Mouse (Mus musculus) cerebellum, adult 9-10 months (tissue): Measurements from ENCODE around the gene Cib1.

ENCODE experiments used
- DNase-seq: peaks from one replicate; pipeline ENCODE4 v3.0.0; 2022

Gene Cib1

DNA sequence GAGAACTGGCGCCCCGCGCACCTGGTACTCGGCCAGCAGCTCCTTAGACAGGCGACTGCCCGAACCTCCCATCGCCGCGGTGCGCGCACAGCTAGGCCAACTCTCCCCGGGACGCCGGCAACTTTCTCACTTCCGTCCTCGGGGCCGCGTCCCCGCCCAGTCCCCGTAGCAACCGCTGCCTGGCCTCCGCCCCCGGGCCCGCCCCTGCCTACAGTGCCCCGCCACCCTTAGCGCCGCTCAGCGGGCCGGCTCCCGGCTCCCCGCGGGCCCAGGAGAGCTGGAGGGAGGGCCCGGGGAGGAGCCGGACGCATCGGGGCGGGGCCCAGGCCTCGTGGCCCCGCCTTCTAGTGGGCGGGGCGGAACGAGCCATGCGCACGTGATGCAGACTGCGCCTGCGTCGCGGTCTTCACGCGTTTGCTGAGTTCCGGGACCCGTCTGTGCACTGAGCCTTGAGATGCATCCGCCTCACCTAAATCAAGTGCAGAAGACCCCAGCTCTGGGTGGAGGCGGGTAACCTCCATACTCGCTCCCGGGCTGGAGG, at the start of gene Cib1, which contains the start of gene Gdpgp1:
Gene Cib1, minus strand, starts transcription at position 325 of the 541 bp plus-strand sequence.
Gene Gdpgp1, plus strand, starts transcription at position 377 of the 541 bp plus-strand sequence.
- DNase-seq: peak; percentile 92

DNA sequence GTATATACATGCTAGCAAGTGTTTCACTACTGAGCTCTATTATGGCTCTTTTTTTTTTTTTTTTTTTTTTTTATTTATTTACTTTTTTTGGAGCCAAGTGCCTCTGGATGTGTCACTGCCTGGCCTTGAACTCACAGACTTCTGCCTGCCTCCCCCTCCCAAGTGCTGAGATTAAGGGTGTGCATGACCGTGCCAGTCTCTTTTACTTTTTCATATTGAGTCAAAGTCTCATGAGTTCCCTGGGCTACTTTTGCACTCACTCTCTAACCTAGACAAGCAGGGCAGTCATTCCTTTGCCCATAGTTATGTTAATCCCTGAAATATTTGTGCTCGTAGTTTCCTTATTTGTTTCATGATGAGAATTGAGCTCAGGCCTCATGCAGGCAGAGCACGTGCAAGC, 49.0 kb upstream of the Cib1 start:
- DNase-seq: no peak

- no peak for DNase-seq
Measured at GRCm38 (mm10) chr7:80280998-80281397, 48.4 kb upstream of the Cib1 start.

- DNase-seq: no peak
Measured at GRCm38 (mm10) chr7:80280032-80280431, 47.4 kb upstream of the Cib1 start.

DNA sequence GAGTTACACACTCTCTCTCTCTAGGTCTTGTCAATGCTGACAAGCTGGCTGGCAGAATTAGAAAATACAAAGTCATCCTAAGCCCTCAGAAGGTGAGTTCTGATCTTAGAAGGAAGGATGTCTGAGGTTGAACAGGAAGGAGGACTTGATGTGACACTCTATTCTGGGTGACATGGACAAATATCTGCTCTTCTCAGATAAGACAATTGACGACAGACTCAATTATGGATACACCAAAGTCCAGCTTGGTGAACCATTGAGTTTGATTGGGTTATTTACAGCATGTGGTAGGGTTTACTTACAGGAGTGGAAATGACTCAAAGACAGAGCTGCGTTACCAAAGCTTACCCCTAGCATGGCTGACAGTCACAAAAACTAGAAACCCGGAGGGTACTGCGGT, 43.8 kb upstream of the Cib1 start:
- no peak for DNase-seq

- DNase-seq: no peak
Measured at GRCm38 (mm10) chr7:80273456-80273855, 40.8 kb upstream of the Cib1 start.

- peak; percentile 63 for DNase-seq
Measured at GRCm38 (mm10) chr7:80269751-80270255, 37.2 kb upstream of the Cib1 start.

DNA sequence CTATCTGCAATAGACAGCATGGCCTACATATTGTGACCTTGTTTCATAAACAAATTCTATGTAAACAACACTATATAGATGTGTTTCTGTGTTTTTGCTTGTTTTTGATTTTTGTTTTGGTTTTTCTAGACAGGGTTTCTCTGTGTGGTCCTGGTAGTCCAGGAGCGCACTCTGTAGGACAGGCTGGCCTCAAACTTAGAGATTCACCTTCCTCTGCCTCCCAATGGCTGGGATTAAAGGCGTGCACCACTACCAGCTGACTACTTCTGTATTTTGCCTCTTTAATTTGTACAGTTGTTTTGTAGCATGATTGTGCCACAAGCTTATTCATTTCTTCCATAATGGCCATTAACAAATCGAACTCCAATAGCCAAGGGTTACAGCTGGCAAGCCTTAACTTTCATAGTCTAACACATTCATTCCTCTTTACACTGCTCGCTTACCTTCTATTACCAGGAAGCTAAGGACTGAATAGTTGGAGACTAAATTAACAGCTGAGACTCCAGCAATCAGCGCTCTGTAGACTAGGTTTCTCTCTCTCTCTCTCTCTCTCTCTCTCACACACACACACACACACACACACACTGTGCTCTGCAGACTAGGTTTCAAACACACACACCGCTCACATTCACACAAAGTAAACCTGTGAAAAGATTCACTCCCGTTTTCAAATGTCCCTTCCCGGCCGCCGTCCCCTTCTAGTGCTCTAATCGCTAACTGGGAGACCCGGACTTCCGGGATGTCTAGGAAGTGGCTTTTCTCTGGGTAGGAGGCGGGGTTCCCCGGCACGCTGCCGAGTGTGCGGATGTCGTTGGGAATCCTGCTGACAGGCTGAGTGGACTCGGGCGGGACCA, 36.5 kb upstream of the Cib1 start, which contains the start of gene Vps33b:
Gene Vps33b, plus strand, starts transcription at position 753 of the 854 bp plus-strand sequence.
- peak; percentile 96 for DNase-seq

- DNase-seq: no peak
Measured at GRCm38 (mm10) chr7:80267764-80268163, 35.2 kb upstream of the Cib1 start.

- DNase-seq: no peak
Measured at GRCm38 (mm10) chr7:80264606-80265005, 32.0 kb upstream of the Cib1 start.

- no peak for DNase-seq
Measured at GRCm38 (mm10) chr7:80261372-80261990, 28.9 kb upstream of the Cib1 start.

GRCm38 (mm10) chr7:80260625-80261371, 28.2 kb upstream of the Cib1 start, which contains the start of gene Ngrn:
TSS of gene Ngrn (plus strand) at chr7:80261215.
- DNase-seq: peak; percentile 84

- no peak for DNase-seq
Measured at GRCm38 (mm10) chr7:80257706-80258105, 25.1 kb upstream of the Cib1 start.

- DNase-seq: no peak
Measured at GRCm38 (mm10) chr7:80255981-80256380, 23.4 kb upstream of the Cib1 start.

DNA sequence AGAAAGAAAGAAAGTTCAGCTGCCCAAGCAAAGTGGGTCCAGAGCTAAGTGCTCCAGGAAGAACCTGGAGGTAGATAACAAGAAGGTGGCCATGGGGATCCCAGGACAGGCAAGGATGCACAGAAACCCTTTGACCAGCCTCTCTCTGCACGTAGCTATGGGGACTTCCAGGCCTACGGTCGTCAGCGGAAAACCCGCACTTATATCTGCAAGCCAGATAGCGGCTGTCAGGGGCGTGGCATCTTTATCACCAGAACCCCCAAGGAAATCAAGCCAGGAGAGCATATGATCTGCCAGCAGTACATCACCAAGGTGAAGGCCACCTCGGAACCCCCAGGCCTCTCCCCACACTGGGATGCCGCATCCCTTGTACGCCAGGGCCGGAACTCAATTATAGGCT, 20.3 kb upstream of the Cib1 start:
- DNase-seq: no peak

DNA sequence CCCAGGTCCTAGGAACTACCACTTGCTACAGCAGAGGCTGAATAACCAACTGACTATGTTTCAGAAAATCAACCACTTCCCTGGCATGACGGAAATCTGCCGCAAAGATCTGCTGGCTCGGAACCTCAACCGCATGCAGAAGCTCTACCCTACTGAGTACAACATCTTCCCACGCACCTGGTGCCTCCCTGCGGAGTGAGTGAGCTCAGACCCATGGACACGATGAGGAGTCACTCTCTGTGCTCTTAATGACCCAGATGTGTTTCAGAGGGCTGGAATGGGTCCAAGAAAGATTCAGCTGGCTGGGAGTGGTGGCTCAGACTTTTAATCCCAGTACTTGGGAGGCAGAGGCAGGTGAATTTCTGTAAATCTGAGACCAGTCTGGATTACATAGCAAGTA, 19.8 kb upstream of the Cib1 start:
- DNase-seq: no peak

- DNase-seq: no peak
Measured at GRCm38 (mm10) chr7:80246859-80247258, 14.2 kb upstream of the Cib1 start.

GRCm38 (mm10) chr7:80246148-80246721, 13.6 kb upstream of the Cib1 start, which contains the start of gene Ttll13:
TSS of gene Ttll13 (plus strand) at chr7:80246376.
- peak; percentile 98 for DNase-seq

DNA sequence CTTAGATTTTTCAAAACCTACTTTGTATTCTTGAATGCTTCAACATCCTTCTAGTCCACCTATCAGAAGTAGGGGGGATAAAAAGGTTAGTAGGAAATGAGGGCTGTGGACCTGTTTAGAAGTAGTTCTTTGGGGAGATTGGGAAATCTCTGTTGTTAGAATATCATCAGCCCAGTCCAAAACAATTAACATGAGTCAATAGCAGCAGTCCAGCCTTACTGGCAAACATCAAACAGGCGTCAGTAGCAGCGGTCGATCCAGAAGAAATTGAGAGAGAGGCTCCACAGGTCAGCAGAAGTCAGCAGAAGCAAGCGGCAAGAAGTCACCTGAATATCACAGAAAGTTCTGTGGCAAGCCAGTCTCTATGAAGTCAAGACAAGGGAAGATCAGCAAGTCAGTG, 12.2 kb upstream of the Cib1 start:
- DNase-seq: no peak

DNA sequence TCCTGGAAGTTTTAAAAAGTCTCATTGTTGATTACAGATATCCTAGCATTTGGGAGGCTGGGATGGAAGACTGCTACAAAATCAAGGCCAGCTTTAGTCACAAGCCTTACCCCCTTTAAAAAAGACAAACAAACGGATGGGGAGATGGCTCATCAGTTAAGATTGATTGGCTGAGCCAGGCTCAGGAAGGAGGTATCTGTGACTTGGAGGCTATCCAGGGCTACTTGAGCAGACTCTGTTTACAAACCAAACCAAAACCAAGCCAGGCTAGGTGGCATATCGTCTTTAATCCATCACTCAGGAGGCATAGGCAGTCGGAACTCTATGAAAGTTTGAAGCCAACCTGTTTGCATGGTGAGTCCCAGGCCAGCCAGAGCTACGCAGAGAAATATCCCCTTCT, 9.0 kb upstream of the Cib1 start:
- no peak for DNase-seq

GRCm38 (mm10) chr7:80238542-80238941, 5.9 kb upstream of the Cib1 start:
- DNase-seq: no peak

GRCm38 (mm10) chr7:80233799-80234198, 1.2 kb upstream of the Cib1 start:
- DNase-seq: no peak
